Mouse (Mus musculus): ENCODE measurements at regions not wholly inside any gene's neighbourhood (a gene's known extent, or its start where the extent isn't known, plus 50 kb on each side); places are given as distances from the start of the nearest gene placed in this dataset.
"Not testable (repeated sequence)": the region's sequence is repeated elsewhere in the genome, so short reads cannot be mapped to it uniquely, and the experiment has no call there.

GRCm38 (mm10) chr14:53210554-53210953 is 715.0 kb upstream of the Olfr1507 start:
- in situ Hi-C loops (cut with MboI, MseI) = not testable (repeated sequence)

DNA sequence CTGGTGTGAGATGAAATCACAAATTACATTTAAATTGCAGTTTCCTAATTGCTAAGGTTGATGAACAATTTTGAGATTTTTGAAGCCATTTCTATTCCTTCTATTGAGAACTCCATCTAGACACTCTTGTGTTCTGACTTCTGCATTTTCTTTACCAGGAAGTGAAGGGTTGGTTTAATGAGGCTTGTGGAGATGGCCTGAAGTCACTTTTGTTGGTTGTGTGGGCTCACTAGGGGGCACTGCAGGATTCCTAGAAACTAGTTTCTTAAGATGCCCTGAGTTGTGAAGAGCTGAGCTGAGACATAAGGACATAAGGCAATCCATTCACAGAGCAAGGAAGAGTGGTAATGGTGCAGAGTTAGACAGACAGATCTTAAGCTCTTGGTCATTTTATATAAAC is 713.7 kb upstream of the Olfr1507 start:
- in situ Hi-C loops (cut with MboI, MseI) = not testable (repeated sequence)

DNA sequence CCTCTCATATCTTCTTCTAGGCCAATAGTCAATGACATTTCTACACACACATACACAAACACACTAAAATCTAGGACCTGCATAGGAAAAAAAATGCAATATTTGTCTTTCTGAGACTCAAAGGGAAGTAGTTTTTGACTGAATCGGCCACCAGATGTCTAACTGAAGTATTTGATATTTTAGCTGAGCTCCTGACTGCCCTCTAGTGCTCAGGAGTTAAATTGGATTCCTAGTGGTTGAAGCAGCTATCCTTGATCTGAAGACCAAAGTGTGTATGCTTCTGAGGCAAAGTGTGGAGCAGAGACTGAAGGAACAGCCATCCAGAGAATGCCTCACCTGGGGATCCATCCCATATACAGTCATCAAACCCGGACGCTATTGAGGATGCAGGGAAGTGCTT is 695.4 kb upstream of the Olfr1507 start:
- in situ Hi-C loops (cut with MboI, MseI) = not testable (repeated sequence)

DNA sequence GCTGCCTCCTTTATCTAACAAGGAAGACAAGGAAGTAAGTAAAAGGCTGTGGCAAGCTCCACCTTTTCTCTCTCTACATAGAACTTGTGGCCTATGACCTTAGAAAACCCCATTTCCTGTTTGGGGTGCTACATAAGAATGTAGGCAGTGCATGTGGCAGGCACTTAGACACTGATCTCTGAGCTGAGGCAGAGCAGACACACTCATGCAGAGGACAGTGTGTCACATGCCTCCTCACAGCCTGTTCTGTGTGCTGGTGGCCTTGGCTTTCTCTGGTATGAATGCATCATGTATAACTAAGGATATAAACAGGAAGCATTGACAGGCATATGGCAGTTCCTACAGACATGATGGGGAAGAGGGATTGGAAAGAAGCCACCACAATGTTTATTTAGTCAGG is 678.5 kb upstream of the Olfr1507 start:
- in situ Hi-C loops (cut with MboI, MseI) = not testable (repeated sequence)

GRCm38 (mm10) chr14:53166327-53166726 is 670.8 kb upstream of the Olfr1507 start:
- in situ Hi-C loops (cut with MboI, MseI) = not testable (repeated sequence)

GRCm38 (mm10) chr14:53159012-53159411 is 663.5 kb upstream of the Olfr1507 start:
- in situ Hi-C loops (cut with MboI, MseI) = not testable (repeated sequence)

DNA sequence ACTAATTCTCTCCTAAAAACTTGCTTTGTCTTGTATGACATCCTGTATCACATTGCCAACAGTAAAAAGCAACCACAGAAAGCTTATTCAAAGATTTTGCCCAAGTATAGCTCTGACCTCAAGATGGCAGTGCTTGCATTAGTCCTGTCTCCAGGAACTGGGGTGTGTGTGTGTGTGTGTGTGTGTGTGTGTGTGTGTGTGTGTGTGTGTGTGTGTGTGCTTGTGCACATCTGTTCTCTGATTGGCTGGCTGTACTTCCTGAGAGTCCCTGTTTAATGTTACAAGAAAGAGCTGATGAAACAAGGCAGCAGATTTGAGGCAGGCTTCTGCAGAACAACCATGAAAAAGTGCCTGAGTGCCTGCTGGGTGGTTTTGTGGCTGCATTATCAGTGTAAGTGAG is 639.2 kb upstream of the Olfr1507 start:
- in situ Hi-C loops (cut with MboI, MseI) = loop anchor here (10.0 kb wide), 1 partner anchor 380 kb away; no protein-coding TSS in a partner anchor

DNA sequence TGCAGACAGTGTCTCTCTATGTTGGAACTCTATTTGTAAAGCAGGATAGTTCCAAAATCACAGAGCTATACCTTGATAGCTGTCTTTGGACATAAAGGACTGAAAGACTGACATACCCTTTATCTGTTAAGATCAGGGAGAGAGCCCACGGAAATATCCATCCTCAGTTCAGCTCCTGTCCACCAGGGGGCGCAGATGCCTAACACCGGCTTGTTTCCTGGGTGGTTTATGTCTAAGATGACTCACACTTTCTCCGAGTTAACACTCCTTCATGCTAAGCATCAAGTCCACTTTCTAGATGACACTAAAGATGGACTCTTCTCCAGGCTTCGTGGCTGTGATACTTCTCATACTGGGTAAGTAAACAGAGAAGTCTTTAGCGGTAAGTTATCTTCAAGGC is 636.8 kb upstream of the Olfr1507 start:
- in situ Hi-C loops (cut with MboI, MseI) = loop anchor here (10.0 kb wide), 1 partner anchor 382 kb away; no protein-coding TSS in a partner anchor

- in situ Hi-C loops (cut with MboI, MseI) = not testable (repeated sequence)
Measured at GRCm38 (mm10) chr14:53121704-53122103, 626.2 kb upstream of the Olfr1507 start.

DNA sequence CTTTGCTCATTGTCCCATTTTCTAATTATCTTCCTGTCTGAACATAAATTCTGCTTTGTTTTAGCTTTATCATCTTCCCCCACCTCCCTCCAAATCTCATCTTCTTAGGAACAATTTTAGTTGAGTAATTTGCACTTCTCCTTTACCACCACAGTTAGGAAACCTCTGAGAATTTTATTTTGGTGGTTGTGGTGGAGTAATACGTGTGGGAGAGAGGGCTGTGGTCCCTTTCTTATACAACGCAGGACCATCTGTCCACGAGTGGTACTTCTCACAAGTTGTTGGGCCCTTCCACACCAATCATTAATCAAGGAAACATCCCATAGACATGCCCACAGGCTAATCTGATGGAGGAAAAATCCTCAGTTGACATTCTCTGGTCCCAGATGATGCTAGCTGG is 614.2 kb upstream of the Olfr1507 start:
- in situ Hi-C loops (cut with MboI, MseI) = loop anchor here (5.0 kb wide), 1 partner anchor 383 kb away; no protein-coding TSS in a partner anchor

GRCm38 (mm10) chr14:53101362-53101761 is 605.8 kb upstream of the Olfr1507 start:
- in situ Hi-C loops (cut with MboI, MseI) = not testable (repeated sequence)

DNA sequence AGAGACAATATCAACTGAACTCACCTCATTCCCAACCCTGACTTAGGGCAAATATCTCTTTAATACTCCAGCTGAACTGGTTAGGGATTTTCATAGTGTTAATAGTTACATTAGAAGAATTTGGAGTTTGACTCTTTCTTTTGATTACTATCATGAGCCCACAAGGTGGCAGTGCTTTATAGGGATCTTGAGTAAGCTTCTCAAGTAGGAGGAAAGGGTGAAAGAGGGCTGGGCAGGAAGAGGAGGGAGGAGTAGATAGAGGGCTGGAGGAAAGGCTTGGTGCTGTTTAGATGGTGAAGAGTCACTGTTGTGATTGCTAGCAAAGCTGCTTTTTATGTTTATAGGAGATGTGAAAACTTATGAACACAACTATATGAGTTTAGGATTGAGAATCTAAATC is 595.4 kb upstream of the Olfr1507 start:
- in situ Hi-C loops (cut with MboI, MseI) = not testable (repeated sequence)

DNA sequence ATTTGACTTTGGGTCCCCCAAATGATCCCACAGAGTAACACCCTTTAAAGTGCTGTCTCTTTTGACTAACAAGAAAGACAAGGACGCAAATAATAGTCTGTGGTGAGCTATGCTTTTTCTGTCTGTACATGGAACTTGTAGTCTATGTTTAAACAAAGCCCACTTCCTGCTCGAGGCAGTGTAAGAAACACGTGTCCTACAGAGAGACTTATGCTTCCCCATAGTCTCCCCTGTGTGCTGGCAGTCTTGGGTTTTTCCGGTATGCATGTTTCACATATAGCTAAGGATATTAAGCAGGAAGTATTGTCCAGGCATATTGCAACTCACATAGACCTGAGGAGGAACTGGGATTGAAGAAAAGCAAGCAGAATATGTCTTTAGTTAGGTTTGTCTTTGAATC is 586.3 kb upstream of the Olfr1507 start:
- in situ Hi-C loops (cut with MboI, MseI) = not testable (repeated sequence)

DNA sequence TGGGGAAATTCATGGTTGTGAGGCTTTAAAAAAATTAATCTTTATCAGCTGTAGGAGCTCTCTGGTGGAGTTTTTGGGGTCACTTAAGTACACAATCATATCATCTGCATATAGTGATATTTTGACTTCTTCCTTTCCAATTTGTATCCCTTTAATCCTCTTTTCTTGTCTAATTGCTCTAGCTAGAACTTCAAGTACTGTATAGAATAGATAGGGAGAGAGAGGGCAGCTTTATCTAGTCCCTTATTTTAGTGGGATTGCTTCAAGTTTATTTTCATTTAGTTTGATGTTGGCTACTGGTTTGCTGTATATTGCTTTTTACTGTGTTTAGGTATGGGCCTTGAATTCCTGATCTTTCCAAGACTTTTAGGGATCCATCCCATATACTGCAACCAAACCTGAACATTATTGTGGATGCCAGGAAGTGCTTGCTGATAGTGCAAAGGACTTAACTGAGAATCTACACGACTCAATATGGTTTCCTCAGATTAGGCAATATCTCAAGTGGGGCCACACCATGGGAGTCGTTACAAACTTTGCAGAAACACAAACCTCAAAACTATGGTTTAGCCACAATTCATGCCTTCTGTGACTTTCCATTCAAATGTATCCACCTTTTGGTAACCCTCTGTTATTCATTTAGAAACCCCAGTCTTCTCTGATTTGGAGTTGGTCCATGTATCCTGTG is 585.6 kb upstream of the Olfr1507 start:
- in situ Hi-C loops (cut with MboI, MseI) = not testable (repeated sequence)

DNA sequence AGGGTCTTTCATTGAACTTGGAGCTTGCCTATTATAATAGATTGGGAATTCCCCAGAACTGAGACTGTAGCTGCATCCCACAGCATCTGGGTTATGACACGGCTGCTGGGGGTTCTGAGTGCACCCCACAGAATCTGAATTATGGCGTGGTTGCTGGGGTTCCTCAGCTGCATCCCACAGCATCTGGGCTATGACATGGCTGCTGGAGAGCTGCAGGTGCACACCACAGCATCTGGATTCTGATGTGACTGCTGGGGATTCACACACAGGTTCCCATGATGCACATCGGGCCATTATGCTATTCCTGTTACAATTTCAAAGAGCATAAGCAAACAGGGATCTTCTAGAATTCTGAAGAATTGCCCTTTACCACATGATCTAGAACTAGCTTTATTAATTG is 585.0 kb upstream of the Olfr1507 start:
- in situ Hi-C loops (cut with MboI, MseI) = not testable (repeated sequence)

DNA sequence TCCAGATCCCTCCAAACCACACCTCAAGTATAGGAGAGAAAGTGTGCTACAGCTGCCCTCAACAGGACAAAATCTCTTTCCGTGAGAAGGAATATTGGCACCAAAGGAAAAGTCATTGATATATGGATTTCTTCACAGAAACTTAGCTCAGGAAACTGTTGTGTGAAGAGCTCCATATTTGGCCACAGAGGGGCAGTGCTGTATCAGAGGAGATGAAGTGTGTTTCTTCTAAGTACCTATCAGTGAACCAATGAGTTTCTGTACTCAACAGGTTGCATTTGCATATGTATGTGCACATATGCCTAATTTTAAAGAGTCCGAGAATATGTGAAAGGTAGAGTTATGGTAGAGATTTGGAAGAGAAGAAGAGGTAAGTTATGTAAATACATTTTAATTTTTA is 580.4 kb upstream of the Olfr1507 start:
- in situ Hi-C loops (cut with MboI, MseI) = not testable (repeated sequence)

DNA sequence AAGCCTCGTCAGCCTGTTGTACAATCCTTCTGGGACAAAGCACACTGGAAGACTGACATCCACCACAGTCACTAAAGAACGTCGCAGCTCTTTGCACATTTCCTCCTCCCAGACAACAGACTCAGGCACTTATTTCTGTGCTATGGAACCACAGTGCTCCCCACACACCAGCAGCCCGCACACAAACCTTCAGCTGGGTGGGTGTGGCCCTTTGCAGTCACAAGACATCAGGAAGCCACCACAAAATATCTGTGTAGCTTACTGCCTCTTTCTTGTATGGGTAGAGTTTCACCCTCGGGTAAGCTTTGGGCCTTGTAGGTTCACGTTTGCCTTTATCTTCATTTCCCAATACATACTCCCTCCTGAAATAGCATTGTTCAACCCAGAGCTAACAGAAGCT is 577.6 kb upstream of the Olfr1507 start:
- in situ Hi-C loops (cut with MboI, MseI) = not testable (repeated sequence)

GRCm38 (mm10) chr14:53072502-53072901 is 577.0 kb upstream of the Olfr1507 start:
- in situ Hi-C loops (cut with MboI, MseI) = not testable (repeated sequence)

DNA sequence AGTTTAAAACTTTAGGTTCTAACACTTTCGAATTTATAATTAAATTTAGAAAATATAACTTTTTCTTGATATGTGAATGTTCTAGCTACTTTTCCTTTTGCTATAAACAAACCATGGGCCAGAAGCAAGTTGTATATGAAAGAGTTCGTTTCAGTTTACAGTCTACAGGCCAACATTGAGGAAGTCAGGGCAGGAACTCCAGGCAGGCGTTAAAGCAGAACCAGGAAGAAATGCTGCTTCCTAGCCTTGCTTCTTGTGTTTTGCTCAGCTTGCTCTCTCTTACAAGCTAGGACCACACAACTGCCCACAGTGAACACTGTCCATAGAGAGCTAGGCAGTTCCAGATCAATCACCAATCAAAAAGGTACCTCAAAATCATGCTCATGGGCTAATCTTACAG is 558.9 kb upstream of the Olfr1507 start:
- in situ Hi-C loops (cut with MboI, MseI) = not testable (repeated sequence)

DNA sequence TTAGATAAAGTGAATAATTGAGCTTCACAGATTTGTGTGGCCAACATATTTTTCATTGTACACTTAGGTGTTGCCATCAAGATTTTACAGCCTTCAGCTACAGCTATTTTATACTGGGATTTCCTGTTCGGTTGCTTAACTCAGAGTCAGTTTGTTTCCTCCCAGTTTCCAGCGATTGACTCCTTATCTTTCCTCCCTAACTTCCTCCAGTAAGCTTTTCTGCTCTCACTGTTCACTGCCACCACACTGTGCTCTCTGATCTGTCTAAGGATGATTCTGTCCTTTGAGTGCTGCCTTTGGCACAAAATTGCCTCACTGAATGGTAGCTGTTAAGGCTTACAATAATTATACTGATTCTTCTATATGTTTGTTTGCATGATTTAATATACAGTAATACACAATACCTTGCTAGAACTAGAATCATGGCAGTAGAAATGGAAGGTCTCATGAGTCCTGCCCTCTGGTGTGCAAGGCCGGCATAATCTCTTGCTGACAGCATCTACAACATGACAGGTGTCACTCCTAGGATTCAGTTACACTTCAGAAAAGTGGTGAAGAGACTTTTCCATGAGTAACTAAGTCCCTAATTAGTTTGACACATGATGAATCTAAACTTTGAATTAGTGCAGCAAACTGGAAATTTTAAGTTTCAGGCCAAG is 558.0 kb upstream of the Olfr1507 start:
- in situ Hi-C loops (cut with MboI, MseI) = not testable (repeated sequence)

DNA sequence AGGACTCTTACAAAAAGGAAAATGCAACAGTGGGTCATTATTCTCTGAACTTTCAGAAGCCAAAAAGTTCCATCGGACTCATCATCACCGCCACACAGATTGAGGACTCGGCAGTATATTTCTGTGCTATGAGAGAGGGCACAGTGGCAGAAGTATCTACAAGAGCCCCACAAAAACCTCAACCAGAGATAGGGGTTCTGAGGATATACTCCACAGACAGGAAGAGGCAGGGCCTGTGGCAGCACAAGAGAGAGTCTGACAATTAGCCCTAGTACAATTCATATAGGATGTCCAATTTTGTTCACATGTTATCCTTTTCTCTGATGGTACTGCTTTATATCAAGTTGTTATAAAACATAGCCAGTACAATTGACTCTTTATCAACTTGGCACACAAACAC is 552.1 kb upstream of the Olfr1507 start:
- in situ Hi-C loops (cut with MboI, MseI) = loop anchor here (10.0 kb wide), 1 partner anchor 307 kb away; no protein-coding TSS in a partner anchor

DNA sequence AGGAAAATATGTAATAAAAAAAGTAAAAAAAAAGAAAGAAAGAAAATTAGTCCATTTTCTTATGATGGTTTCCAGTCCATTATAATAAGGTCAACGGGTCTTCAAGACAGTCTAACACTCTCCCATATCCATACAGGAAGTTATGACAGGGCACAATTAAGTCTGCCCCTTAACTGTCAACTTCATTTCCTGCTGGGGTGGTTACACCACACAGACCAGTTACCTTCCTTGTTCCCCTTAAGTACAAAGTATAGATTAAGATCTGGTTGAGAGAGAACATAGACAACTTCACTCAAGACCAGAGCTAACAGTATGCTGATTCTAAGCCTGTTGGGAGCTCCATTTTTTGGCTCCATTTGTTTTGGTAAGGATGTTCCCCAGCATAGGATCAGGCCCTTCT is 551.4 kb upstream of the Olfr1507 start:
- in situ Hi-C loops (cut with MboI, MseI) = loop anchor here (10.0 kb wide), 1 partner anchor 308 kb away; no protein-coding TSS in a partner anchor

GRCm38 (mm10) chr14:53045331-53045730 is 549.8 kb upstream of the Olfr1507 start:
- in situ Hi-C loops (cut with MboI, MseI) = loop anchor here (10.0 kb wide), 1 partner anchor 309 kb away; no protein-coding TSS in a partner anchor
